9 mouse cellular contexts compared by ENCODE assay signal in genomic region chr7:134960871-134961270, GRCm38 (mm10). TPM values are rescaled to one million over a fixed set of nuclear protein-coding genes. Genes with fewer than 3 reads are reported as not detected.
DNase-seq lines count a peak whose midpoint lies in the region; ATAC-seq and TF ChIP-seq lines count a peak whose summit lies in the region.
"Had no signal": no experiment of that assay in that cellular context is flagged by ENCODE, and none has a peak within 500 bp of the region (broad histone marks: within the 10 kb centered on the region; RNA-seq: fewer than 3 reads in every experiment).

No protein-coding gene starts in this region.

- no peak overlapping the region for H3K4me3 ChIP-seq in hindbrain, embryonic 11.5 days (ENCODE audit: low read depth, low read length)
- H3K4me3 ChIP-seq in hindbrain, embryonic 13.5 days: no peak overlapping the region
- H3K4me3 ChIP-seq in thymus, adult 2 months (ENCODE audit: control insufficient read depth, insufficient read depth, low read length): no peak overlapping the region
- H3K4me3 ChIP-seq: forebrain, embryonic 10.5 days had no signal

- ATAC-seq in hindbrain, embryonic 11.5 days (ENCODE audit: low FRiP score): no peak
- ATAC-seq in hindbrain, embryonic 13.5 days (ENCODE audit: low FRiP score): no peak
- ATAC-seq in cerebellum, adult (ENCODE audit: insufficient number of reproducible peaks, low FRiP score, low TSS enrichment): no peak

- TF ChIP-seq CTCF in thymus, adult 2 months (IDR thresholded peaks at IDR 0.05; ENCODE audit: borderline replicate concordance, control insufficient read depth, extremely low read depth, insufficient read depth, low read length, poor library complexity): no peak

- H3K9me3 ChIP-seq in hindbrain, embryonic 11.5 days (ENCODE audit: control insufficient read depth, low read length): no peaks in the 10 kb centered on the region
- H3K9me3 ChIP-seq in hindbrain, embryonic 13.5 days: no peaks in the 10 kb centered on the region
- H3K9me3 ChIP-seq: forebrain, embryonic 10.5 days had no signal

- no peaks in the 10 kb centered on the region for H3K27me3 ChIP-seq in hindbrain, embryonic 11.5 days (ENCODE audit: control insufficient read depth, insufficient read depth, low read length)
- H3K27me3 ChIP-seq in hindbrain, embryonic 13.5 days: no peaks in the 10 kb centered on the region
- no peaks in the 10 kb centered on the region for H3K27me3 ChIP-seq in thymus, adult 2 months (ENCODE audit: control insufficient read depth, insufficient read depth, low read length)

- H3K4me2 ChIP-seq in hindbrain, embryonic 11.5 days (replicated peaks; ENCODE audit: low read depth, low read length): no peak overlapping the region
- no peak overlapping the region for H3K4me2 ChIP-seq in hindbrain, embryonic 13.5 days

- TF ChIP-seq POLR2A in thymus, adult 2 months (IDR thresholded peaks at IDR 0.05; ENCODE audit: control insufficient read depth, extremely low read depth, insufficient read depth, low read length, poor library complexity): no peak

- 68% methylated on average over 4 of the region's 4 CpGs for WGBS in hindbrain, embryonic 11.5 days
- 69% methylated on average over 4 of the region's 4 CpGs for WGBS in hindbrain, embryonic 13.5 days
- WGBS in thymus, adult 2 months: 77% methylated on average over 4 of the region's 4 CpGs

- no peaks in the 10 kb centered on the region for H3K4me1 ChIP-seq in hindbrain, embryonic 11.5 days (replicated peaks; ENCODE audit: control insufficient read depth, insufficient read depth, low read length)
- no peaks in the 10 kb centered on the region for H3K4me1 ChIP-seq in hindbrain, embryonic 13.5 days (replicated peaks)
- no peaks in the 10 kb centered on the region for H3K4me1 ChIP-seq in thymus, adult 2 months (replicated peaks; ENCODE audit: control insufficient read depth, insufficient read depth, low read length)
- H3K4me1 ChIP-seq: forebrain, embryonic 10.5 days had no signal

- H3K9ac ChIP-seq in hindbrain, embryonic 11.5 days (ENCODE audit: low read depth, low read length): no peak overlapping the region
- H3K9ac ChIP-seq in hindbrain, embryonic 13.5 days: no peak overlapping the region

- H3K36me3 ChIP-seq in hindbrain, embryonic 11.5 days (ENCODE audit: control insufficient read depth, insufficient read depth, low read length): no peaks in the 10 kb centered on the region
- no peaks in the 10 kb centered on the region for H3K36me3 ChIP-seq in hindbrain, embryonic 13.5 days
- no peaks in the 10 kb centered on the region for H3K36me3 ChIP-seq in thymus, adult 2 months (ENCODE audit: control insufficient read depth, insufficient read depth, low read length)
- H3K36me3 ChIP-seq: forebrain, embryonic 10.5 days had no signal

- DNase-seq in hindbrain, embryonic 11.5 days (ENCODE audit: low spot score): peak; percentile 18
- peak; percentile 43 for DNase-seq in thymus, postnatal 4 days
- DNase-seq in thymus, adult 2 months: no peak
- peak; percentile 34 for DNase-seq in embryo, embryonic 11 days
- DNase-seq in yolk sac, embryonic 10.5 days (ENCODE audit: low spot score): peak; percentile 2
- no peak for DNase-seq in urinary bladder, adult 2 months (ENCODE audit: low spot score)

- H3K27ac ChIP-seq in hindbrain, embryonic 11.5 days (ENCODE audit: low read depth, low read length): no peak overlapping the region
- H3K27ac ChIP-seq in hindbrain, embryonic 13.5 days: no peak overlapping the region
- H3K27ac ChIP-seq in thymus, adult 2 months (ENCODE audit: control insufficient read depth, insufficient read depth, low read length): no peak overlapping the region
- H3K27ac ChIP-seq: forebrain, embryonic 10.5 days had no signal

RNA-seq across cellular contexts. Expression of gene Fam196a, which starts 22.6 kb away (rescaled TPM):
- 2.4 and 3.1 TPM in 2 replicates for polyA plus RNA-seq in hindbrain, embryonic 11.5 days (2014; fragmentation: Nextera tagmentation; extraction: Ambion mirVana)
- 7.6 and 7.8 TPM in 2 replicates for polyA plus RNA-seq in hindbrain, embryonic 13.5 days (2015; fragmentation: Nextera tagmentation; extraction: Ambion mirVana)
- not detected in 2 replicates for polyA plus RNA-seq in thymus, adult 2 months (2012; rRNA removed)
- polyA plus RNA-seq in urinary bladder, adult 2 months (2012; rRNA removed): 0.04 TPM in 1 of 2 replicates, not detected in the other

Comparison
In these comparisons a context has a peak if more than half of its experiments do, and no peak if none do; other contexts are left out.
1. DNase-seq: peak in hindbrain, embryonic 11.5 days (single experiment), thymus, postnatal 4 days (single experiment), embryo, embryonic 11 days (single experiment) and yolk sac, embryonic 10.5 days (single experiment); none in thymus, adult 2 months (single experiment) and urinary bladder, adult 2 months (single experiment).